Mouse (Mus musculus) heart, adult 2 months (tissue): ENCODE results near the gene Cul9.

ENCODE experiments used
- CTCF ChIP-seq: fragments of 200-600 bp; IDR thresholded peaks from 2 replicates; pipeline ENCODE4 v1.8.1; 2022; ENCODE audit warnings: antibody characterized with exemption, mild to moderate bottlenecking, moderate library complexity
- POLR2A ChIP-seq: fragments of 200-500 bp; IDR thresholded peaks from 2 replicates; pipeline ENCODE4 v1.6.1; 2011; ENCODE audit warnings: mild to moderate bottlenecking, low read depth, low read length, control low read depth; ENCODE audit not compliant: insufficient read depth

DNA sequence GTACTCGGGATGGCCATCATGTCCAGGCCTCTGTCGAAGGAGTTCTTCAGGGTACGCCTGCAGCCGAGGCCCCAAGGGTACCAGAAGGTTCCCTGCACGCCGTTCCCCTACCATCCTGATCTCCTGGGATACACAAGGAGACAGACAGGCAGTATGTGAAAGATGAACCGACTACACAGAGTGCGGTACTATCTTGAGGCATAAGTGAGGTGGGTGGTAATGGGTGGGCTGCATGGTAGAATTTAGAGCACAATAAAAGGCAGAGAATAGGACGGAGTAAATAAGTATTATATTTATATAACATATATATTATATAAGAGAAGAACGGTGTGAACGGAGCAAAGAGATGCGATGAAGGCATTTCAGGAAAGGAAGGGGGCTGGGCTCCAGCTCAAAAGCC is 2.5 kb downstream of the Cul9 start:
- TF ChIP-seq CTCF (no peak), POLR2A (no peak)
